Mouse (Mus musculus): ENCODE results near the gene Nol8.

- TF ChIP-seq CTCF (IDR thresholded peaks at IDR 0.05; ENCODE audit: extremely low read depth, insufficient read depth, low read length) (no peak), POLR2A (IDR thresholded peaks at IDR 0.05; ENCODE audit: extremely low read depth, insufficient read depth, low read length) (no peak)
Measured at GRCm38 (mm10) chr13:49628167-49628566, 24.7 kb upstream of the Nol8 start.
